Mouse (Mus musculus): ENCODE results near the gene Tnfrsf4. TPM values are rescaled to one million over a fixed set of nuclear protein-coding genes. Genes with fewer than 3 reads are reported as not detected.

The Tnfrsf4 gene
- polyA plus RNA-seq, 1 experiment from 2014 or later: 1.5 TPM

- 23% methylated on average over 37 of the region's 37 CpGs for WGBS
- no peaks in the 10 kb centered on the region for H3K27me3 ChIP-seq (ENCODE audit: control insufficient read depth, insufficient read depth, low read length)
- H3K4me1 ChIP-seq (ENCODE audit: control insufficient read depth, insufficient read depth, low read length): peaks cover 22% of the 10 kb centered on the region
- H3K4me3 ChIP-seq (ENCODE audit: low read length): peak overlapping the region; percentile 72
- peak overlapping the region; percentile 95 for H3K27ac ChIP-seq (ENCODE audit: low read length)
- H3K4me2 ChIP-seq (ENCODE audit: low read depth, low read length): peak overlapping the region; percentile 98
- no peak for ATAC-seq (replicated peaks; ENCODE audit: extremely low read depth, insufficient read depth, low FRiP score)
- peak overlapping the region; percentile 85 for H3K9ac ChIP-seq (ENCODE audit: low read length)
- H3K36me3 ChIP-seq (ENCODE audit: control insufficient read depth, insufficient read depth): 0 out of 2 replicates have a peak, but pooled peaks cover 5% of the 10 kb centered on the region
- no peaks in the 10 kb centered on the region for H3K9me3 ChIP-seq (replicated peaks; ENCODE audit: control insufficient read depth, low read length)
These were observed 21.8 kb upstream of the Tnfrsf4 start for GRCm38 (mm10) chr4:155991908-155992230.

- Histone ChIP-seq H3K27me3 (ENCODE audit: control insufficient read depth, insufficient read depth, low read length) (no peaks in the 10 kb centered on the region), H3K4me3 (ENCODE audit: low read length) (peak within 1 kb of the TSS; percentile 95), H3K4me2 (ENCODE audit: low read depth, low read length) (peak within 1 kb of the TSS; percentile 98), H3K9me3 (replicated peaks; ENCODE audit: control insufficient read depth, low read length) (no peaks in the 10 kb centered on the region), H3K36me3 (ENCODE audit: control insufficient read depth, insufficient read depth) (peaks cover 7% of the 10 kb centered on the region), H3K27ac (ENCODE audit: low read length) (peak within 1 kb of the TSS; percentile 97), H3K4me1 (ENCODE audit: control insufficient read depth, insufficient read depth, low read length) (peaks cover 22% of the 10 kb centered on the region), H3K9ac (ENCODE audit: low read length) (peak within 1 kb of the TSS; percentile 91)
- under 1% methylated on average over 99 of the region's 99 CpGs for WGBS
- ATAC-seq (replicated peaks; ENCODE audit: extremely low read depth, insufficient read depth, low FRiP score): peak; percentile 83
These were observed 21.3 kb upstream of the Tnfrsf4 start, which contains the start of the genes B3galt6 and Sdf4 for GRCm38 (mm10) chr4:155992241-155992905. Gene B3galt6, minus strand, starts transcription at chr4:155992649. Gene Sdf4, plus strand, starts transcription at chr4:155992872.

GRCm38 (mm10) chr4:155992906-155993547 is 20.6 kb upstream of the Tnfrsf4 start:
- ATAC-seq (replicated peaks; ENCODE audit: extremely low read depth, insufficient read depth, low FRiP score): peak; percentile 82
- H3K4me2 ChIP-seq (ENCODE audit: low read depth, low read length): peak overlapping the region; percentile 73
- whole genome bisulfite sequencing: under 1% methylated on average over 70 of the region's 70 CpGs
- H3K27ac ChIP-seq (ENCODE audit: low read length): peak overlapping the region; percentile 97
- peaks cover 22% of the 10 kb centered on the region for H3K4me1 ChIP-seq (ENCODE audit: control insufficient read depth, insufficient read depth, low read length)
- H3K36me3 ChIP-seq (ENCODE audit: control insufficient read depth, insufficient read depth): peaks cover 12% of the 10 kb centered on the region
- H3K27me3 ChIP-seq (ENCODE audit: control insufficient read depth, insufficient read depth, low read length): no peaks in the 10 kb centered on the region
- H3K4me3 ChIP-seq (ENCODE audit: low read length): peak overlapping the region; percentile 95
- H3K9ac ChIP-seq (ENCODE audit: low read length): peak overlapping the region; percentile 91
- no peaks in the 10 kb centered on the region for H3K9me3 ChIP-seq (replicated peaks; ENCODE audit: control insufficient read depth, low read length)

GRCm38 (mm10) chr4:155993606-155994005 is 20.0 kb upstream of the Tnfrsf4 start:
- Histone ChIP-seq H3K36me3 (ENCODE audit: control insufficient read depth, insufficient read depth) (peaks cover 15% of the 10 kb centered on the region), H3K4me1 (ENCODE audit: control insufficient read depth, insufficient read depth, low read length) (peaks cover 22% of the 10 kb centered on the region), H3K27me3 (ENCODE audit: control insufficient read depth, insufficient read depth, low read length) (no peaks in the 10 kb centered on the region), H3K9me3 (replicated peaks; ENCODE audit: control insufficient read depth, low read length) (no peaks in the 10 kb centered on the region), H3K9ac (ENCODE audit: low read length) (peak overlapping the region; percentile 91), H3K27ac (ENCODE audit: low read length) (peak overlapping the region; percentile 97), H3K4me2 (ENCODE audit: low read depth, low read length) (peak overlapping the region; percentile 73), H3K4me3 (ENCODE audit: low read length) (peak overlapping the region; percentile 95)
- 3% methylated on average over 15 of the region's 15 CpGs for WGBS
- no peak for ATAC-seq (replicated peaks; ENCODE audit: extremely low read depth, insufficient read depth, low FRiP score)

GRCm38 (mm10) chr4:156004109-156004508 is 9.5 kb upstream of the Tnfrsf4 start:
- no peaks in the 10 kb centered on the region for H3K27me3 ChIP-seq (ENCODE audit: control insufficient read depth, insufficient read depth, low read length)
- H3K36me3 ChIP-seq (ENCODE audit: control insufficient read depth, insufficient read depth): peaks cover 66% of the 10 kb centered on the region
- H3K4me2 ChIP-seq (ENCODE audit: low read depth, low read length): no peak overlapping the region
- WGBS: 80% methylated on average over 3 of the region's 3 CpGs
- no peak overlapping the region for H3K27ac ChIP-seq (ENCODE audit: low read length)
- H3K4me3 ChIP-seq (ENCODE audit: low read length): no peak overlapping the region
- no peaks in the 10 kb centered on the region for H3K9me3 ChIP-seq (replicated peaks; ENCODE audit: control insufficient read depth, low read length)
- no peak overlapping the region for H3K9ac ChIP-seq (ENCODE audit: low read length)
- no peaks in the 10 kb centered on the region for H3K4me1 ChIP-seq (ENCODE audit: control insufficient read depth, insufficient read depth, low read length)
- no peak for ATAC-seq (replicated peaks; ENCODE audit: extremely low read depth, insufficient read depth, low FRiP score)

GRCm38 (mm10) chr4:156008369-156008768 is 5.3 kb upstream of the Tnfrsf4 start:
- Histone ChIP-seq H3K4me1 (ENCODE audit: control insufficient read depth, insufficient read depth, low read length) (no peaks in the 10 kb centered on the region), H3K9me3 (replicated peaks; ENCODE audit: control insufficient read depth, low read length) (no peaks in the 10 kb centered on the region), H3K4me2 (ENCODE audit: low read depth, low read length) (no peak overlapping the region), H3K36me3 (ENCODE audit: control insufficient read depth, insufficient read depth) (peaks cover 50% of the 10 kb centered on the region), H3K27me3 (ENCODE audit: control insufficient read depth, insufficient read depth, low read length) (no peaks in the 10 kb centered on the region), H3K4me3 (ENCODE audit: low read length) (no peak overlapping the region), H3K27ac (ENCODE audit: low read length) (no peak overlapping the region), H3K9ac (ENCODE audit: low read length) (no peak overlapping the region)
- WGBS: 93% methylated on average over 4 of the region's 4 CpGs
- ATAC-seq (replicated peaks; ENCODE audit: extremely low read depth, insufficient read depth, low FRiP score): no peak

GRCm38 (mm10) chr4:156014436-156014835 is 793 bp downstream of the Tnfrsf4 start:
- Histone ChIP-seq H3K27ac (ENCODE audit: low read length) (no peak overlapping the region), H3K9me3 (replicated peaks; ENCODE audit: control insufficient read depth, low read length) (no peaks in the 10 kb centered on the region), H3K4me1 (ENCODE audit: control insufficient read depth, insufficient read depth, low read length) (no peaks in the 10 kb centered on the region), H3K4me3 (ENCODE audit: low read length) (no peak overlapping the region), H3K9ac (ENCODE audit: low read length) (no peak overlapping the region), H3K27me3 (ENCODE audit: control insufficient read depth, insufficient read depth, low read length) (no peaks in the 10 kb centered on the region), H3K4me2 (ENCODE audit: low read depth, low read length) (no peak overlapping the region), H3K36me3 (ENCODE audit: control insufficient read depth, insufficient read depth) (peaks cover 17% of the 10 kb centered on the region)
- WGBS: 81% methylated on average over 2 of the region's 2 CpGs
- ATAC-seq (replicated peaks; ENCODE audit: extremely low read depth, insufficient read depth, low FRiP score): no peak

GRCm38 (mm10) chr4:156019771-156020170 is 6.1 kb downstream of the Tnfrsf4 start:
- no peak for ATAC-seq (replicated peaks; ENCODE audit: extremely low read depth, insufficient read depth, low FRiP score)
- WGBS: 85% methylated on average over 12 of the region's 12 CpGs
- Histone ChIP-seq H3K27ac (ENCODE audit: low read length) (no peak overlapping the region), H3K4me2 (ENCODE audit: low read depth, low read length) (no peak overlapping the region), H3K9me3 (replicated peaks; ENCODE audit: control insufficient read depth, low read length) (no peaks in the 10 kb centered on the region), H3K36me3 (ENCODE audit: control insufficient read depth, insufficient read depth) (peaks cover 4% of the 10 kb centered on the region; the same call in 1 of the 2 replicates), H3K9ac (ENCODE audit: low read length) (no peak overlapping the region), H3K4me3 (ENCODE audit: low read length) (no peak overlapping the region), H3K4me1 (ENCODE audit: control insufficient read depth, insufficient read depth, low read length) (peaks cover 4% of the 10 kb centered on the region), H3K27me3 (ENCODE audit: control insufficient read depth, insufficient read depth, low read length) (no peaks in the 10 kb centered on the region)

GRCm38 (mm10) chr4:156021381-156021780 is 7.7 kb downstream of the Tnfrsf4 start:
- Histone ChIP-seq H3K9me3 (replicated peaks; ENCODE audit: control insufficient read depth, low read length) (no peaks in the 10 kb centered on the region), H3K4me1 (ENCODE audit: control insufficient read depth, insufficient read depth, low read length) (peaks cover 15% of the 10 kb centered on the region), H3K4me3 (ENCODE audit: low read length) (no peak overlapping the region), H3K27me3 (ENCODE audit: control insufficient read depth, insufficient read depth, low read length) (no peaks in the 10 kb centered on the region), H3K9ac (ENCODE audit: low read length) (no peak overlapping the region), H3K27ac (ENCODE audit: low read length) (no peak overlapping the region), H3K36me3 (ENCODE audit: control insufficient read depth, insufficient read depth) (no peaks in the 10 kb centered on the region), H3K4me2 (ENCODE audit: low read depth, low read length) (no peak overlapping the region)
- 51% methylated on average over 3 of the region's 3 CpGs for WGBS
- ATAC-seq (replicated peaks; ENCODE audit: extremely low read depth, insufficient read depth, low FRiP score): no peak

All from heart, embryonic 16.5 days (tissue).